Mouse (Mus musculus): Measurements from ENCODE around the gene Olfml3. TPM values are rescaled to one million over a fixed set of nuclear protein-coding genes. Genes with fewer than 3 reads are reported as not detected.

Gene Olfml3
- total RNA-seq (2021), result 1 to 10 TPM; 7.6 to 7.9 TPM

- intact Hi-C loops (cut with DNase I), result loop anchor here (1.0 to 5.0 kb wide), 5 partner anchors 47 to 345 kb away; no protein-coding TSS in a partner anchor
- peak; percentile 93 to 96 for DNase-seq
Observed at GRCm38 (mm10) chr3:103737778-103738571, at the start of gene Olfml3. Olfml3 (minus strand) TSS chr3:103738001.

- no peak for DNase-seq
- intact Hi-C loops (cut with DNase I), result no loop called here
Observed at GRCm38 (mm10) chr3:103787225-103787624, 49.4 kb upstream of the Olfml3 start.

- intact Hi-C loops (cut with DNase I), result no loop called here
- DNase-seq, result no peak
Observed at GRCm38 (mm10) chr3:103782844-103783609, 45.2 kb upstream of the Olfml3 start.

- intact Hi-C loops (cut with DNase I), result no loop called here
- no peak for DNase-seq
Observed at GRCm38 (mm10) chr3:103780777-103781176, 43.0 kb upstream of the Olfml3 start.

GRCm38 (mm10) chr3:103780271-103780670, 42.5 kb upstream of the Olfml3 start:
- intact Hi-C loops (cut with DNase I), result no loop called here
- DNase-seq, result no peak

- no peak for DNase-seq
- intact Hi-C loops (cut with DNase I), result no loop called here
Observed at GRCm38 (mm10) chr3:103779183-103779582, 41.4 kb upstream of the Olfml3 start.

- intact Hi-C loops (cut with DNase I), result no loop called here
- DNase-seq, result no peak
Observed at GRCm38 (mm10) chr3:103778660-103779059, 40.9 kb upstream of the Olfml3 start.

GRCm38 (mm10) chr3:103777940-103778339, 40.1 kb upstream of the Olfml3 start:
- no peak for DNase-seq
- intact Hi-C loops (cut with DNase I), result no loop called here

- intact Hi-C loops (cut with DNase I), result loop anchor here (5.0 kb wide), 1 partner anchor 33 kb away; the partner anchor contains the start of genes Ap4b1, Dclre1b and Gm43064
- no peak for DNase-seq
Observed at GRCm38 (mm10) chr3:103774009-103774408, 36.2 kb upstream of the Olfml3 start.

GRCm38 (mm10) chr3:103773508-103773907, 35.7 kb upstream of the Olfml3 start:
- intact Hi-C loops (cut with DNase I), result loop anchor here (5.0 kb wide), 1 partner anchor 34 kb away; the partner anchor contains the start of genes Ap4b1, Dclre1b and Gm43064
- DNase-seq, result no peak

- intact Hi-C loops (cut with DNase I), result loop anchor here (5.0 kb wide), 1 partner anchor 34 kb away; the partner anchor contains the start of genes Ap4b1, Dclre1b and Gm43064
- peak in 1 of 2 experiments; percentile 29 for DNase-seq
Observed at GRCm38 (mm10) chr3:103772846-103773245, 35.0 kb upstream of the Olfml3 start.

GRCm38 (mm10) chr3:103771531-103772130, 33.8 kb upstream of the Olfml3 start:
- DNase-seq, result peak; percentile 90 to 92
- intact Hi-C loops (cut with DNase I), result loop anchor here (5.0 kb wide), 1 partner anchor 36 kb away; the partner anchor contains the start of genes Ap4b1, Dclre1b and Gm43064

- no peak for DNase-seq
- intact Hi-C loops (cut with DNase I), result no loop called here
Observed at GRCm38 (mm10) chr3:103766789-103767188, 29.0 kb upstream of the Olfml3 start.

GRCm38 (mm10) chr3:103759261-103759970, 21.6 kb upstream of the Olfml3 start:
- intact Hi-C loops (cut with DNase I), result no loop called here
- no peak for DNase-seq

GRCm38 (mm10) chr3:103758456-103758855, 20.7 kb upstream of the Olfml3 start:
- intact Hi-C loops (cut with DNase I), result no loop called here
- no peak for DNase-seq

- DNase-seq, result no peak
- intact Hi-C loops (cut with DNase I), result no loop called here
Observed at GRCm38 (mm10) chr3:103756920-103757319, 19.1 kb upstream of the Olfml3 start.

GRCm38 (mm10) chr3:103755351-103755750, 17.6 kb upstream of the Olfml3 start:
- intact Hi-C loops (cut with DNase I), result no loop called here
- DNase-seq, result no peak

- DNase-seq, result no peak
- intact Hi-C loops (cut with DNase I), result no loop called here
Observed at GRCm38 (mm10) chr3:103751558-103751957, 13.8 kb upstream of the Olfml3 start.

GRCm38 (mm10) chr3:103746711-103747110, 8.9 kb upstream of the Olfml3 start:
- no peak for DNase-seq
- intact Hi-C loops (cut with DNase I), result no loop called here
